24 mouse cellular contexts compared by ENCODE assay signal in the genomic region with DNA sequence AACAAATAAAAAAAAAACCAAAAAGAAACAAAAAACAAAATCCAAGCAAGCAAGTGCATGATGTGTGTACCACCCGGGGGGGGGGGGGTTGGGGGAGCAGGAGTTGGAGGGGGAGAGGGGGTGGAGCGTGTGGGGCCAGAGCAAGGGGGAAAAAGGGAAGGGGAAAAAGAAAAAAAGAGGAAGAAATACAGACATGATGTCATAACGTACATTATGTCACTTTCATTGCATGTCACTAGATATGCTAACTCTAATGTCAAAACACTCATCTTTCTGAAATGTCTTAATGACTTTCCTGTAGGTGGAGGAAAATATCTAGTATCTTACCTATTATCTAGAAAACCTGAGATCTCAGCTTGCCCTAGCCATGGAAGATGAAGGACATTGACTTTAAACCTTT.
"Had no signal": no experiment of that assay in that cellular context is flagged by ENCODE, and none has a peak within 500 bp of the region (broad histone marks: within the 10 kb centered on the region; RNA-seq: fewer than 3 reads in every experiment).

No protein-coding gene starts in this region.

- H3K4me1 ChIP-seq: hindbrain, embryonic 13.5 days; hindbrain, embryonic 15.5 days; intestine, embryonic 15.5 days; limb, embryonic 13.5 days; limb, embryonic 15.5 days had no signal

- ATAC-seq: forebrain, embryonic 15.5 days; forebrain, postnatal 0 days; inflammation-experienced regulatory T-cells, adult 6 months; intestine, embryonic 15.5 days; intestine, postnatal 0 days; liver, embryonic 12.5 days had no signal

- H3K27me3 ChIP-seq: forebrain, embryonic 15.5 days; heart, embryonic 13.5 days; heart, embryonic 15.5 days; hindbrain, embryonic 13.5 days; hindbrain, embryonic 15.5 days; intestine, embryonic 15.5 days; limb, embryonic 13.5 days; limb, embryonic 15.5 days; liver, embryonic 12.5 days had no signal

- H3K27ac ChIP-seq: forebrain, embryonic 15.5 days; heart, adult 2 months; heart, embryonic 13.5 days; heart, embryonic 15.5 days; hindbrain, embryonic 13.5 days; hindbrain, embryonic 15.5 days; intestine, embryonic 15.5 days; limb, embryonic 13.5 days; limb, embryonic 15.5 days; liver, embryonic 12.5 days had no signal

- H3K4me2 ChIP-seq: forebrain, embryonic 15.5 days; heart, embryonic 11.5 days; heart, embryonic 13.5 days; heart, embryonic 15.5 days; hindbrain, embryonic 13.5 days; hindbrain, embryonic 15.5 days; intestine, embryonic 15.5 days; limb, embryonic 13.5 days; limb, embryonic 15.5 days; liver, embryonic 12.5 days had no signal

- H3K9me3 ChIP-seq: forebrain, embryonic 15.5 days; heart, embryonic 13.5 days; heart, embryonic 15.5 days; hindbrain, embryonic 13.5 days; hindbrain, embryonic 15.5 days; intestine, embryonic 15.5 days; limb, embryonic 13.5 days; limb, embryonic 15.5 days; liver, embryonic 12.5 days had no signal

- H3K9ac ChIP-seq: forebrain, embryonic 15.5 days; forebrain, postnatal 0 days; heart, embryonic 13.5 days; heart, embryonic 15.5 days; hindbrain, embryonic 13.5 days; hindbrain, embryonic 15.5 days; intestine, embryonic 15.5 days; limb, embryonic 13.5 days; limb, embryonic 15.5 days; liver, embryonic 12.5 days had no signal

- H3K36me3 ChIP-seq: forebrain, embryonic 15.5 days; heart, embryonic 13.5 days; heart, embryonic 15.5 days; hindbrain, embryonic 13.5 days; hindbrain, embryonic 15.5 days; intestine, embryonic 15.5 days; limb, embryonic 13.5 days; limb, embryonic 15.5 days; liver, embryonic 12.5 days had no signal

- DNase-seq: gastrocnemius, postnatal 10 days; gastrocnemius, postnatal 36 days; heart, adult 2 months; heart, postnatal 14 days; heart, postnatal 36 days; kidney, adult 18-20 months; kidney, adult 8-10 months; kidney, postnatal 10 days; kidney, postnatal 36 days; layer of hippocampus, postnatal 36 days; left cerebral cortex, postnatal 4 days had no signal

- H3K4me3 ChIP-seq: forebrain, embryonic 15.5 days; heart, adult 2 months; heart, embryonic 13.5 days; heart, embryonic 15.5 days; hindbrain, embryonic 13.5 days; hindbrain, embryonic 15.5 days; intestine, embryonic 15.5 days; limb, embryonic 13.5 days; limb, embryonic 15.5 days; liver, embryonic 12.5 days had no signal
